Mouse (Mus musculus) heart, adult 11 months (tissue): ENCODE data around the gene Wnk1.

Experiments
- DNase-seq: peaks from one replicate; pipeline ENCODE4 v3.0.0; 2022

The Wnk1 gene

DNA sequence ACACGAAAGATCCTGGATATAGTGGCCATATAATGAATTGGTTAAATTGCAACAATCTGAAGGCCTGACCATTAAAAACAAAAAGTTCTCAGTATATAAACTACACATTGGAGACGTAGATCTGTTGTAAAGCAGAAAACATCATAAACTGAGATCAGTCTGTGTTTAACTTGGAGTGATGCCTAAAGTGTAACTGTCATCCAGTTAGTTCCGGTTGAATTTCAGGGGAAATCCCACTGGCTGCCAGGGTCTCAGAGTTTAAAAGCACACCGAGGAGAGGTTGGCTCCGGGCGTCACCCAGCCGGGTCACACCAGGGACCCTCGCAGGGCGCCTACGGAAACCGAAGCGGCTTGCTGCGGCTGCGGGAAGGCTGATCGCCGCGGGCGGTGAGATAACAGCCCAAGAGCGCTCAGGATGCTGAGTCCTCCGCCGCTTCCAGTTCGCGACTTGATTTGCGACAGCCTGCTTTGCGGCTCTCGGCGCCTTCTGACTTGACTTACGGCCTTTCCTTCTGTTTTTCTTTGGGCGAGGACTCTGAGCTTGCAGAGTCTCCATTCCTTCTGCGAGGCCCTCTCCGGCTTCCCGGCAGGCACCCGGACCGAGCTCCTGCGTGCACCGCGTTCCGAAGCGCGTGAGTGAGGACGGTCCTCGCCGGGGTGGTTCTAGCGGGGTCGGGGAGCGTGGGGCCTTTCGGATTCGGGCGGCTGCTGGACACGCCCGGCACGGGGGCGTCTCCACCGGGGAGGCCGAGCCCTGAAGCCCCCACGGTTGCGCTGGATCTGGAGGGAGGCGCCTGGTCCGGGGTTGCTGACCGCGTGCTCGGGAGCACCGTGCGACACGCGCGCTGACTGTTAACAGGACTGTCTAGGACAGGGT is 136.0 kb downstream of the Wnk1 start, which contains the start of gene Rad52:
Rad52 (plus strand) TSS at position 495 of the 877 bp plus-strand sequence.
- peak; percentile 99 for DNase-seq

- peak; percentile 46 for DNase-seq
Observed at GRCm38 (mm10) chr6:119892711-119893110, 145.8 kb downstream of the Wnk1 start.

- DNase-seq: peak; percentile 82
Observed at GRCm38 (mm10) chr6:119883151-119883550, 155.3 kb downstream of the Wnk1 start.
